Mouse (Mus musculus): ENCODE measurements at regions not wholly inside any gene's neighbourhood (a gene's known extent, or its start where the extent isn't known, plus 50 kb on each side); places are given as distances from the start of the nearest gene placed in this dataset.

DNA sequence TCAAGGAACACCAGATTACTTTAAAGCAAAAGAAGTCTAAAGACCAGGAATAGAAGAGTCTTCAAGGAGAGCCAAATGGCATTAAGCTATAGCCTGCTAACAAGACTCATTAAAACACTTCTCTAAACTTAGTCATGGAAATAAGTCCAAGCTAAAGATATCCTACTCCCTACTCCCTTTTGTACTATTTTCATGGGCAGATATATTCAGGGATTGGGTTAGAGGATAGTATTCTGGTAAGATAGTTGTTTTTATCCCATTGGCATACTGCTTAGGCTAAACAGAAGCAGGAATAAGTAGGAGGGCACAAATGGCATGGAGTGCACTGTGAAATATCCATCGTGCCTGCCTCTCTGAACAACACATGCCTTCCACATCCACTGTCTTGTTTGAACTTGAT lies 723.5 kb downstream of the Cypt12 start:
- ATAC-seq (ENCODE audit: low FRiP score) (no peak), DNase-seq (ENCODE audit: low spot score) (no peak)
- Histone ChIP-seq H3K27me3 (ENCODE audit: control insufficient read depth, insufficient read depth, low read length) (no peaks in the 10 kb centered on the region), H3K4me3 (replicated peaks; ENCODE audit: low read length) (no peak overlapping the region), H3K9me3 (ENCODE audit: control insufficient read depth, low read length) (no peaks in the 10 kb centered on the region), H3K9ac (no peak overlapping the region), H3K4me1 (replicated peaks; ENCODE audit: control insufficient read depth, insufficient read depth, low read length) (no peaks in the 10 kb centered on the region), H3K27ac (no peak overlapping the region), H3K36me3 (replicated peaks; ENCODE audit: control insufficient read depth, insufficient read depth) (no peaks in the 10 kb centered on the region), H3K4me2 (replicated peaks) (no peak overlapping the region)
- WGBS = 81% methylated on average over 1 of the region's 1 CpGs

DNA sequence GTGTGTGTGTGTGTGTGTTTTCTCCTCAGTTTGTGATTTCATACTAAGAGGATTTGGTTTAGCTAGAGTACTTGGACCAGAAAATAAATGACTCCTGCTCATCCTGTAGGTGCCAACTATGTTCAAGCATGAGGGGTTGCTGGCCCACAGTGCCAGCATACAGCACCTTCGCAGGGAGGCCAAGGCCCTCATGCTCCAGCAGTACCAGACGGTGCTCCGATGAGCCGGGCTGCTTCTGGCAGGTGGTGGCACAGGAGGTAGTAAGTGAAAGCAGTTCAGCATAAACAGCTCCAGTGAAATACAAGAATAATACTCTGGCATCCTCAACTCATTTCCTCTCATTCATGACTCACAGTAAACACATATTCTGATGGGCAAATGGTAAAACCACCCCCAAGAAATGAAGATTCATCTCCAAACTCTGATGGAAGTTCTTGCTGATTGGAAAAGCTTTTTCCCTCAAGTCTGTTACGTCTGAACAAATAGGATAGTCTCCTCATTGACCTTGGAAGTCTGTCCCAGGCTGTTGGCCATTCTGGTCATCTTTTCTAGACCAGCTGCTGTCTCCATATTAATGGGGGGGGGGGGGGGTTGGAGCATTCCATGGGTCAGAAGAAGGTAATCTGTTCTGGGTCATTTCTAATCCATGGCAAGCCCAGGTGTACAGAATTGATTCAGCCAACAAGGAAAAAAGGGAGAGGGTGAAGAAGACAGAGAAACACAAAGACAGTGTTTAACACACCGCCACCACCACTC lies 735.3 kb downstream of the Cypt12 start:
- no peak overlapping the region for H3K4me3 ChIP-seq (replicated peaks; ENCODE audit: low read length)
- no peaks in the 10 kb centered on the region for H3K36me3 ChIP-seq (replicated peaks; ENCODE audit: control insufficient read depth, insufficient read depth)
- DNase-seq (ENCODE audit: low spot score) (no peak), ATAC-seq (ENCODE audit: low FRiP score) (no peak)
- H3K4me1 ChIP-seq (replicated peaks; ENCODE audit: control insufficient read depth, insufficient read depth, low read length) = no peaks in the 10 kb centered on the region
- no peaks in the 10 kb centered on the region for H3K9me3 ChIP-seq (ENCODE audit: control insufficient read depth, low read length)
- H3K9ac ChIP-seq = no peak overlapping the region
- 86% methylated on average over 6 of the region's 6 CpGs for WGBS
- H3K27me3 ChIP-seq (ENCODE audit: control insufficient read depth, insufficient read depth, low read length) = no peaks in the 10 kb centered on the region
- H3K27ac ChIP-seq = no peak overlapping the region
- H3K4me2 ChIP-seq (replicated peaks) = no peak overlapping the region

DNA sequence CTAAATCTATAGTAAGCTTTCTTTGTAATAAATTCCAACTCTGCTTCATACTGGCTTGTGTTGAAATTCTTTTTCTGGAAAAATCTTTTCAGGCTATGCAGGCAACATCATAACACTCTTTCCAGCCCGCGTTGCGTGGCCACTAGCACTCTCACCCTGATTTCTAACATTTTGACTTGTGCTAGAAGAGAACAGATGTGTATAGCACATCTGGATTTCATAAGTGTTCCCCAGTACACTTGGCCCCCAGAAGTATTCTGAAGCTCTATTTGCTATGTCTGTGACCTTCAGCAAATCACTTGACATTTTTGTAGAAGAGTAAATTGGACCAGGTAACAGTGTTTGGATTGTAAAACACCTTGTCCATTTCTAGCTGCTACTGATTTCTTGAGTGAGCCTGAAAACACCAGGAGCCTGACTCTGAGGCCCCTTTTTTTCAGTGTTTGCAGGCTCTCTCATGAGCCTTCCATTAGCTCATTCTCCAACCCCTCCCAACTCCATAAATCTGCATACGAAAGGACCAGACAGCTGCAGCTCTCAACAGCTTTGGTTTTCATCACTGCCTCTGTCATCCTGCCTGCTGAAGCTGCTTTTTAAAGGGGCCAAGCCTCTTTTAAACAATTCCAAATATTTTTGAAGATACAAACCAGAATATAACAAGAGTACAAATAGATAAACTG lies 747.0 kb downstream of the Cypt12 start:
- no peaks in the 10 kb centered on the region for H3K27me3 ChIP-seq (ENCODE audit: control insufficient read depth, insufficient read depth, low read length)
- H3K9me3 ChIP-seq (ENCODE audit: control insufficient read depth, low read length) = no peaks in the 10 kb centered on the region
- DNase-seq (ENCODE audit: low spot score) (no peak), ATAC-seq (ENCODE audit: low FRiP score) (peak; percentile 40; the same call in 1 of the 2 replicates)
- H3K4me2 ChIP-seq (replicated peaks) = no peak overlapping the region
- H3K27ac ChIP-seq = no peak overlapping the region
- no peak overlapping the region for H3K9ac ChIP-seq
- H3K4me1 ChIP-seq (replicated peaks; ENCODE audit: control insufficient read depth, insufficient read depth, low read length) = no peaks in the 10 kb centered on the region
- WGBS = 67% methylated on average over 4 of the region's 4 CpGs
- H3K4me3 ChIP-seq (replicated peaks; ENCODE audit: low read length) = no peak overlapping the region
- H3K36me3 ChIP-seq (replicated peaks; ENCODE audit: control insufficient read depth, insufficient read depth) = no peaks in the 10 kb centered on the region

DNA sequence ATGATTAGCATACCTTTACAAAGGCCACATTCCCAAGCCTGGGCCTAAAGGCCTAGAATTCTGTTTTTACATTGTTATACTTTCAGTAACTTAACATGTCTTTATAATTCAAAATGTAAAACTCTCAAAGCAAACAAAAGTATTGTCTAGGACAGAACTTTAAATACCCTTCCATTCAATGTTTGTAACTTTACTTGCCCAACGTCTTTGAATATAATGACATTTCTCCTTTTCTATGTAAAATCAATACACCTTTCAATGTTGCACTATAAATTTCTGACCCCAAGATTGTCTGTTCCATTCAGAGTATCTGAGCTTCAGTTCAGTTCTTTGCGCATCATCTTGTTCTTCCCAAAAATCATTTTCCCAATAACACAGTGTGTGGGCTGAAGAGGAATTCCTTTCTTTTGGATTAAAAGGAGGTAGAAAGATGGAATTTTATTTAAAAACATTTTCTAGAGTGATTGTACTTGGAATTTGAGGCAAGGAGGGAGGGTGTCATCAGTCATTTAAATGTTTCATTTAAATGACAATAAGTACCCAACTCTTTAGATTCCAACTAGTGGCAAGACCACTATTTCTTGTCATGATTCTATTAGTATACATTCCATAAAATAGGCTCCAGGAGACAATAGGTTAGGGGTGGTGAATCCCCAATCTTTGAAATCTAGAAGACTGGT lies 748.9 kb downstream of the Cypt12 start:
- H3K36me3 ChIP-seq (replicated peaks; ENCODE audit: control insufficient read depth, insufficient read depth) = no peaks in the 10 kb centered on the region
- H3K9me3 ChIP-seq (ENCODE audit: control insufficient read depth, low read length) = no peaks in the 10 kb centered on the region
- no peaks in the 10 kb centered on the region for H3K27me3 ChIP-seq (ENCODE audit: control insufficient read depth, insufficient read depth, low read length)
- no peak for DNase-seq (ENCODE audit: low spot score)
- H3K4me3 ChIP-seq (replicated peaks; ENCODE audit: low read length) = no peak overlapping the region
- ATAC-seq (ENCODE audit: low FRiP score) = no peak
- H3K9ac ChIP-seq = no peak overlapping the region
- H3K4me2 ChIP-seq (replicated peaks) = no peak overlapping the region
- H3K4me1 ChIP-seq (replicated peaks; ENCODE audit: control insufficient read depth, insufficient read depth, low read length) = no peaks in the 10 kb centered on the region
- 86% methylated on average over 2 of the region's 2 CpGs for WGBS
- H3K27ac ChIP-seq = no peak overlapping the region

DNA sequence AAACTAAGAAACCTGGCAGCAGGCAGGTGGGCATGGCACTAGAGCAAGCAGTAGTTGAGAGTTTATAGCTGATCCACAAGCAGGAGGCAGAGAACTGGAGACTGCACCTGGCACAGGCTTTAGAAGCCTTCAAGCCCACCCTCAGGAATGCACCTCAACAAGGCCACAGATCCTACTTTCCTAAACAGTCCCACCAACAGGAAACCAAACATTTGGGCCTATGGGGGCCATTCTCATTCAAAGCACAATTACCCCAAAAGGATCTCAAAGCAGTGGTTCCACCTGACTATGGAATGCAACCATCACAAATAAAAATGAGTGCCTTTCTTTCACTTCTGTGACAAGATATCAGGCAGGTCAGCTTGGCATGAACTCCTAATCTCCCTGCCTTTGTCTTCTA lies 749.9 kb downstream of the Cypt12 start:
- no peak overlapping the region for H3K9ac ChIP-seq
- H3K27me3 ChIP-seq (ENCODE audit: control insufficient read depth, insufficient read depth, low read length) = no peaks in the 10 kb centered on the region
- H3K27ac ChIP-seq = no peak overlapping the region
- no peak overlapping the region for H3K4me3 ChIP-seq (replicated peaks; ENCODE audit: low read length)
- no peak for DNase-seq (ENCODE audit: low spot score)
- no peaks in the 10 kb centered on the region for H3K4me1 ChIP-seq (replicated peaks; ENCODE audit: control insufficient read depth, insufficient read depth, low read length)
- H3K4me2 ChIP-seq (replicated peaks) = no peak overlapping the region
- ATAC-seq (ENCODE audit: low FRiP score) = no peak
- no peaks in the 10 kb centered on the region for H3K9me3 ChIP-seq (ENCODE audit: control insufficient read depth, low read length)
- H3K36me3 ChIP-seq (replicated peaks; ENCODE audit: control insufficient read depth, insufficient read depth) = no peaks in the 10 kb centered on the region

DNA sequence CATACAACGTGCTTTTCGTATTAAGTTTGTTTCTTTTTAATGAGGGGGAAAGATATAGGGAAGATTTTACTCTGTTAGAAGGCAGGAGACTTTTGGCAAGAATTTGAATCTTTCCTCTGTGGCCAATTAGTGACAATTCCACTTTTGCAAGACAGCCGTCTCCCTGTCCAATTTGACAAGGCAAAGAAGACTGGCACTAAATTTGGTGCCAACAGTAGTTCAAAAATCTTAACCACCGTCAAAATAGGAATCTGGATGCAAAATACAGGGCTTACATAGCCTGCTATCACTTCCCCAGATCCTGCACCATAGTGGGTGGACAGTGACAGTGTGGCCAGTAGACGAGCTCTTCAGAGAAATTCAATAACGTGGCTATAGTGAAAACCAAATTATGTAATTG lies 757.0 kb downstream of the Cypt12 start:
- Histone ChIP-seq H3K4me2 (replicated peaks) (no peak overlapping the region), H3K36me3 (replicated peaks; ENCODE audit: control insufficient read depth, insufficient read depth) (no peaks in the 10 kb centered on the region), H3K27ac (no peak overlapping the region), H3K4me1 (replicated peaks; ENCODE audit: control insufficient read depth, insufficient read depth, low read length) (no peaks in the 10 kb centered on the region), H3K9me3 (ENCODE audit: control insufficient read depth, low read length) (no peaks in the 10 kb centered on the region), H3K27me3 (ENCODE audit: control insufficient read depth, insufficient read depth, low read length) (no peaks in the 10 kb centered on the region), H3K4me3 (replicated peaks; ENCODE audit: low read length) (no peak overlapping the region), H3K9ac (no peak overlapping the region)
- WGBS = 78% methylated on average over 6 of the region's 6 CpGs
- ATAC-seq (ENCODE audit: low FRiP score) (no peak), DNase-seq (ENCODE audit: low spot score) (no peak)

DNA sequence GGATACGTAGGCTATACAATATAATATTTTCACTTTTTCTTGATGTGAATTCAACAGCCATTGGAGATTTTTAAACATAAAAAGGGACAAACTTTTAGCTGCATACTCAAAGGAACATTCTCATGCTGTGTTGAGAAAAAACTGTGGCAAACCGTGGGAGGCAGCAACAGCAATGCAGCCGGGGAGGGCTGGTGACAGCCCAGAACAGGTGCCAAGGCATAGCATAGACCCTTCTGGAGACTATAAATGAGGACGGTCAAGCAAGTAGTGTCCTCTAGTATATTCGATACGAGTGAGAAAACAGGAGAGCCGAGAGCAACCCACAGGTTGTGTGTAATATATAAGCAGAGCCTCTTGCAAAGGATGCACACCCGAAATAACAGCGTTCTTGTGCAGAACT lies 757.5 kb downstream of the Cypt12 start:
- ATAC-seq (ENCODE audit: low FRiP score) (no peak), DNase-seq (ENCODE audit: low spot score) (no peak)
- no peaks in the 10 kb centered on the region for H3K36me3 ChIP-seq (replicated peaks; ENCODE audit: control insufficient read depth, insufficient read depth)
- H3K4me2 ChIP-seq (replicated peaks) = no peak overlapping the region
- WGBS = 81% methylated on average over 9 of the region's 9 CpGs
- no peaks in the 10 kb centered on the region for H3K9me3 ChIP-seq (ENCODE audit: control insufficient read depth, low read length)
- H3K4me1 ChIP-seq (replicated peaks; ENCODE audit: control insufficient read depth, insufficient read depth, low read length) = no peaks in the 10 kb centered on the region
- H3K4me3 ChIP-seq (replicated peaks; ENCODE audit: low read length) = no peak overlapping the region
- H3K9ac ChIP-seq = no peak overlapping the region
- no peaks in the 10 kb centered on the region for H3K27me3 ChIP-seq (ENCODE audit: control insufficient read depth, insufficient read depth, low read length)
- H3K27ac ChIP-seq = no peak overlapping the region

DNA sequence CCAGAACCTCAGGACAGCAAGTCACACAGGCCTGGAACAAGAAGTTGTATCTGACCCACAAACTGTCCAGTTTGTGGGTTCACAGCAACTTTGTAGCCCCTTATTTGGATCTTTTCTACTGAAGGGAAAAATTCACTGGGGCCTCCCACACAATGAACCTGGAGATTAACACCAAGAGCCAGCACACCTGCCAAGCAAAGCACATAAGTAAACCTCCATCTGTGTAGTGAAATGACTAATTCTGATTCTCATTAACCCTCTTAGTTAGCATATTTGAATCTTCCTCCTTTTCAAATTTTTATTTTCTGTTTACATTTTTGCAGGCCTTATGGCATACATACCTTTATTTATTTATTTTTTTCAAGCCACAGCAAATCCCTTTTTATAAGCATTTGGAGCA lies 758.1 kb downstream of the Cypt12 start:
- no peaks in the 10 kb centered on the region for H3K27me3 ChIP-seq (ENCODE audit: control insufficient read depth, insufficient read depth, low read length)
- no peak overlapping the region for H3K9ac ChIP-seq
- DNase-seq (ENCODE audit: low spot score) (no peak), ATAC-seq (ENCODE audit: low FRiP score) (no peak)
- no peaks in the 10 kb centered on the region for H3K4me1 ChIP-seq (replicated peaks; ENCODE audit: control insufficient read depth, insufficient read depth, low read length)
- H3K9me3 ChIP-seq (ENCODE audit: control insufficient read depth, low read length) = no peaks in the 10 kb centered on the region
- no peak overlapping the region for H3K27ac ChIP-seq
- H3K36me3 ChIP-seq (replicated peaks; ENCODE audit: control insufficient read depth, insufficient read depth) = no peaks in the 10 kb centered on the region
- H3K4me2 ChIP-seq (replicated peaks) = no peak overlapping the region
- H3K4me3 ChIP-seq (replicated peaks; ENCODE audit: low read length) = no peak overlapping the region

DNA sequence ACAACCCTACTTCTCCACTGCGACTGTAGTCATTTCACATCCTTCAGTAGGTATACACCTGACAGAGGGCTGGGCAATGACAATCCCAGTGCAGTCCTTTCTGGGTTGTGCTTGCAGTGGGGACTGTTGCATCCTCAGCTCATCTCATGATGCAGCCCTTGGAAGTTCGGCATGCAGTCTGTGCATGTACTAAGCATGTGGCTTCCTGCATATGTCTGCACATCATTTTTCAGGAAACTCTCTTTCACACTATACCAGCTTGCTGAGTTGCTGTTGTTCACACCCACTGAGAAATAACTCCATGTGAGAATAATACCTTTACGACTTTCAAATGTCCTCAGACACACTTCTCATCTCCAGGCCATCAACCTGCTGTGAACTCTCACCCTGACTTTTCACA lies 759.5 kb downstream of the Cypt12 start:
- H3K4me1 ChIP-seq (replicated peaks; ENCODE audit: control insufficient read depth, insufficient read depth, low read length) = no peaks in the 10 kb centered on the region
- ATAC-seq (ENCODE audit: low FRiP score) (no peak), DNase-seq (ENCODE audit: low spot score) (no peak)
- WGBS = 95% methylated on average over 3 of the region's 3 CpGs
- no peak overlapping the region for H3K9ac ChIP-seq
- H3K27ac ChIP-seq = no peak overlapping the region
- no peaks in the 10 kb centered on the region for H3K27me3 ChIP-seq (ENCODE audit: control insufficient read depth, insufficient read depth, low read length)
- no peak overlapping the region for H3K4me2 ChIP-seq (replicated peaks)
- no peaks in the 10 kb centered on the region for H3K9me3 ChIP-seq (ENCODE audit: control insufficient read depth, low read length)
- no peak overlapping the region for H3K4me3 ChIP-seq (replicated peaks; ENCODE audit: low read length)
- no peaks in the 10 kb centered on the region for H3K36me3 ChIP-seq (replicated peaks; ENCODE audit: control insufficient read depth, insufficient read depth)

Measured in hindbrain, embryonic 14.5 days (tissue).